Mouse (Mus musculus): ENCODE data around the gene Ptprj. TPM values are rescaled to one million over a fixed set of nuclear protein-coding genes. Genes with fewer than 3 reads are reported as not detected.
"Not testable (repeated sequence)": the region's sequence is repeated elsewhere in the genome, so short reads cannot be mapped to it uniquely, and the experiment has no call there.

The Ptprj gene
- polyA plus RNA-seq, 1 experiment from 2014 or later, result 5.8 TPM

DNA sequence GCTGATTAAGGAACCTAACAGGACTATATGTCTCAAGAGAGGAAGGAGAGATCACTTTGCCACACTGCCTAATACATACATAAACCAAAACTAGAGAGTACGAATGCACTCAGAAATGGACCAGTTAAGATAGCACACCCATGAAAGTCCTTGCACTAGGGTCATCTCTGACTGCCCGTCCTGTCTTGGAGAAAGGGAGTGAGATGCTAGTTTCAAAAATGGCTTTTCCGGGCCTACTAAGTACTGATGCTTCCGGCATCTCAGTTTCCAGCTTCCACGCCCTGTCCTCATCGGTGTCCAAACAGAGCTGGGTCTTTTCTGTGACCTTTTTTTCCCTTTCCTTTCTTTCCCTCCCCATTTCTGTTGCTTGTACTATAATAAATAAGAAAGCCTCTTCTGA is 4.0 kb downstream of the Ptprj start:
- H3K4me3 ChIP-seq (replicated peaks), result no peak overlapping the region
- peaks cover 42% of the 10 kb centered on the region for H3K4me1 ChIP-seq
- no peaks in the 10 kb centered on the region for H3K9me3 ChIP-seq (replicated peaks)
- ATAC-seq (ENCODE audit: low FRiP score), result no peak
- H3K27me3 ChIP-seq (replicated peaks), result no peaks in the 10 kb centered on the region
- no peak overlapping the region for H3K27ac ChIP-seq (replicated peaks)
- H3K9ac ChIP-seq (replicated peaks), result no peak overlapping the region
- WGBS, result 87% methylated on average over 6 of the region's 6 CpGs
- no peak overlapping the region for H3K4me2 ChIP-seq
- no peaks in the 10 kb centered on the region for H3K36me3 ChIP-seq

GRCm38 (mm10) chr2:90575713-90576112 is 4.7 kb downstream of the Ptprj start:
- 78% methylated on average over 5 of the region's 5 CpGs for WGBS
- Histone ChIP-seq H3K4me3 (replicated peaks) (no peak overlapping the region), H3K36me3 (no peaks in the 10 kb centered on the region), H3K4me1 (peaks cover 35% of the 10 kb centered on the region), H3K9ac (replicated peaks) (no peak overlapping the region), H3K9me3 (replicated peaks) (no peaks in the 10 kb centered on the region), H3K27ac (replicated peaks) (no peak overlapping the region), H3K27me3 (replicated peaks) (no peaks in the 10 kb centered on the region), H3K4me2 (no peak overlapping the region)
- ATAC-seq (ENCODE audit: low FRiP score), result no peak

GRCm38 (mm10) chr2:90575116-90575515 is 5.3 kb downstream of the Ptprj start:
- ATAC-seq (ENCODE audit: low FRiP score), result no peak
- no peaks in the 10 kb centered on the region for H3K36me3 ChIP-seq
- no peak overlapping the region for H3K27ac ChIP-seq (replicated peaks)
- no peaks in the 10 kb centered on the region for H3K9me3 ChIP-seq (replicated peaks)
- H3K9ac ChIP-seq (replicated peaks), result no peak overlapping the region
- H3K4me1 ChIP-seq, result peaks cover 35% of the 10 kb centered on the region
- 83% methylated on average over 3 of the region's 3 CpGs for WGBS
- H3K4me3 ChIP-seq (replicated peaks), result no peak overlapping the region
- H3K27me3 ChIP-seq (replicated peaks), result no peaks in the 10 kb centered on the region
- no peak overlapping the region for H3K4me2 ChIP-seq

DNA sequence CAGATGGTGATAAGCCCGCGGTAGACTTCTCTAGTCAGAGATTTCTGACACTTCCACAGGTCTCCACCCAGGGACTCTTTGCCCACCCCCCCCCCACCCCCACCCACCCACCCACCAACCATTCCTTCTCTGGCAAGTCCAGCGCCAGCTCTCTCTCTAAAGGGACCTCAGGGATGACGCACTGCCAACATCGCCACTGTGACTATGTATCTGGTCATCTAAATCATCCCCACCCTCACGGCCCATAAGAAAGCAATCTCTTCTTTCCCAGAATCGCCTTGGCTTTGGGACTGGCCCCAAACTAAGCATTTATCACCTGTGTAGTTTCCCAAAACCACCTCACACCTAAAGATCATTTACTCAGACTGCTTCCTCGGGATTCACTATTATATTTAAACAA is 5.9 kb downstream of the Ptprj start:
- H3K4me1 ChIP-seq, result peaks cover 35% of the 10 kb centered on the region
- H3K36me3 ChIP-seq, result no peaks in the 10 kb centered on the region
- WGBS, result 59% methylated on average over 8 of the region's 8 CpGs

GRCm38 (mm10) chr2:90573640-90574526 is 6.6 kb downstream of the Ptprj start:
- Histone ChIP-seq H3K4me2 (peak overlapping the region; percentile 24), H3K27ac (replicated peaks) (no peak overlapping the region), H3K4me3 (replicated peaks) (no peak overlapping the region), H3K27me3 (replicated peaks) (no peaks in the 10 kb centered on the region), H3K4me1 (peaks cover 32% of the 10 kb centered on the region), H3K36me3 (no peaks in the 10 kb centered on the region), H3K9me3 (replicated peaks) (no peaks in the 10 kb centered on the region), H3K9ac (replicated peaks) (no peak overlapping the region)
- WGBS, result 65% methylated on average over 17 of the region's 17 CpGs
- ATAC-seq (ENCODE audit: low FRiP score), result no peak

More for the DNA sequence above, 5.9 kb downstream of the Ptprj start:
- no peak for ATAC-seq (ENCODE audit: low FRiP score)
- H3K4me3 ChIP-seq (replicated peaks), result no peak overlapping the region
- no peaks in the 10 kb centered on the region for H3K27me3 ChIP-seq (replicated peaks)
- no peaks in the 10 kb centered on the region for H3K9me3 ChIP-seq (replicated peaks)
- H3K4me2 ChIP-seq, result peak overlapping the region; percentile 24; the same call in 1 of the 2 replicates
- H3K9ac ChIP-seq (replicated peaks), result no peak overlapping the region
- H3K27ac ChIP-seq (replicated peaks), result no peak overlapping the region

- Histone ChIP-seq H3K4me2 (no peak overlapping the region), H3K4me3 (replicated peaks) (no peak overlapping the region), H3K4me1 (peaks cover 22% of the 10 kb centered on the region), H3K27ac (replicated peaks) (no peak overlapping the region), H3K9me3 (replicated peaks) (no peaks in the 10 kb centered on the region), H3K27me3 (replicated peaks) (no peaks in the 10 kb centered on the region), H3K36me3 (no peaks in the 10 kb centered on the region), H3K9ac (replicated peaks) (no peak overlapping the region)
- 55% methylated on average over 5 of the region's 5 CpGs for WGBS
- ATAC-seq (ENCODE audit: low FRiP score), result no peak
Measured at GRCm38 (mm10) chr2:90572126-90572525, 8.3 kb downstream of the Ptprj start.

GRCm38 (mm10) chr2:90571399-90571798 is 9.0 kb downstream of the Ptprj start:
- H3K9ac ChIP-seq (replicated peaks); H3K4me2 ChIP-seq; H3K9me3 ChIP-seq (replicated peaks); H3K27me3 ChIP-seq (replicated peaks); H3K4me3 ChIP-seq (replicated peaks); H3K27ac ChIP-seq (replicated peaks); ATAC-seq (ENCODE audit: low FRiP score); H3K36me3 ChIP-seq: not testable (repeated sequence)
- WGBS, result 86% methylated on average over 6 of the region's 6 CpGs
- H3K4me1 ChIP-seq, result peaks cover 25% of the 10 kb centered on the region

DNA sequence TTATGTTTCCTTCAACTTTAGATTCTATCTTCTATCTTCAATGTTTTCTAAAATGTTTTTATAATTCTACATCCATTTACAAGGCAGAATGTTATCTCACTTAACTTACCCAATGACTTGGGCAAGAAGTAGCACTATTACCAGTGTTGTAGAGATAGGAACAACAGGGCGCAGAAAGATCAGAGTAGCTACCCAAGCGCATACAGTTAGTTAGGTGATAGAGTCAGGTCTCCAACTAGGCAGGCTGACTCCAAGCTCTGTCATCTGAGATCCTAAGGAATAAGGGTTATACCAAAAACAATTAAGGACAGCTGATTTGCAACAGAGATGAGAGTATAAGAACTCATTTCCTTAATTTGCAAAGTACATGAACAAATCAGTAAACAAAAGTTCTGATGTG is 9.6 kb downstream of the Ptprj start:
- H3K27ac ChIP-seq (replicated peaks), result no peak overlapping the region
- H3K27me3 ChIP-seq (replicated peaks), result no peaks in the 10 kb centered on the region
- no peaks in the 10 kb centered on the region for H3K9me3 ChIP-seq (replicated peaks)
- no peak overlapping the region for H3K9ac ChIP-seq (replicated peaks)
- peaks cover 27% of the 10 kb centered on the region for H3K4me1 ChIP-seq
- H3K4me3 ChIP-seq (replicated peaks), result no peak overlapping the region
- WGBS, result 100% methylated on average over 2 of the region's 2 CpGs
- H3K36me3 ChIP-seq, result no peaks in the 10 kb centered on the region
- no peak overlapping the region for H3K4me2 ChIP-seq
- ATAC-seq (ENCODE audit: low FRiP score), result no peak

DNA sequence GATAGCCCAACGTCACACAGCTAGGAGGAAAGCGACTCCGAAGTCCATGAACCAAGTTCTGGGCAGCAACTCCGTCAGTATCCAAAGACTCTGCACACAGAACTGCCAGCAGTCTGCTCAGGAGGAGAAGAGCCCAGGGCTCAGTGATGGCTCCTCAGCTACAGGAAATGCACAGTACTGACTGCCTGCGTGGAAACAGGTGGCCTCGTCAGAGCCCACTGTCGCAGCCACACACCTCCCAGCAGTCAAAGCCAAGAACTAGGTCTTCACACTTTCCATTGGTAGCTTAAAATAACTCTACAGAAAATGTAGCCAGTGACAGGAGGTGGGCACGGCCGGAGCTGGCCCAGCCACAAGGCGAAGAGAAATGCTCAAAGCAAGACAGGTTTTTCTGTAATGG is 10.2 kb downstream of the Ptprj start:
- Histone ChIP-seq H3K4me1 (peaks cover 28% of the 10 kb centered on the region), H3K4me3 (replicated peaks) (no peak overlapping the region), H3K9ac (replicated peaks) (no peak overlapping the region), H3K9me3 (replicated peaks) (no peaks in the 10 kb centered on the region), H3K4me2 (no peak overlapping the region), H3K27me3 (replicated peaks) (no peaks in the 10 kb centered on the region), H3K27ac (replicated peaks) (no peak overlapping the region), H3K36me3 (no peaks in the 10 kb centered on the region)
- ATAC-seq (ENCODE audit: low FRiP score), result no peak
- WGBS, result 92% methylated on average over 10 of the region's 10 CpGs

DNA sequence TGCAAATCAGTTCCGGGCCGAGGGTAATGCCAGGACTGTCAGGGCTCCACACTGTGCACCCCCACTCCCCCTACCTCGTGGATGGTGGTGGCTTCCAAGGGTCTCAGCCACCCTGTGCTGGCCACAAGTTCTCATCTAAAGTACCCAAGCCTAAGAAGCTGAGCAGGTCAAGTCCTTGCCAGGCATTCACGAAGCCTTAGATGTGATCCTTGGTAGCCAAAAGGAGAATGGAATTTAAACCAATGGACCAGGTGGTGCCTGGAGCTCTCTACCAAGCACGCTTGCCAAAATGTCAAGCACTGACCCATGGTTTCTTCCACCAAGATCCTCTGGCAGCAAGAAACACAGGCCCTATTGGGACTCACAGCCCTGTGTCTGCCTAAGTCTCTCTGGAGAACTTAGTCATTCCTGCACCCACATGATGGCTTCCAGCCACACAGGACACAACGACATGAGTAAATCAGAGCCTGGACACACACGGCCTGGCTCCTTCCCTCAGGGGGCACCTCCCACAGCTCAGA is 11.4 kb downstream of the Ptprj start:
- Histone ChIP-seq H3K4me2 (no peak overlapping the region), H3K27me3 (replicated peaks) (no peaks in the 10 kb centered on the region), H3K9me3 (replicated peaks) (no peaks in the 10 kb centered on the region), H3K4me3 (replicated peaks) (no peak overlapping the region), H3K27ac (replicated peaks) (no peak overlapping the region), H3K4me1 (peaks cover 18% of the 10 kb centered on the region), H3K36me3 (no peaks in the 10 kb centered on the region), H3K9ac (replicated peaks) (no peak overlapping the region)
- 89% methylated on average over 7 of the region's 7 CpGs for WGBS
- no peak for ATAC-seq (ENCODE audit: low FRiP score)

- no peak overlapping the region for H3K4me2 ChIP-seq
- H3K9me3 ChIP-seq (replicated peaks), result no peaks in the 10 kb centered on the region
- no peaks in the 10 kb centered on the region for H3K27me3 ChIP-seq (replicated peaks)
- WGBS, result 88% methylated on average over 7 of the region's 7 CpGs
- H3K9ac ChIP-seq (replicated peaks), result no peak overlapping the region
- ATAC-seq (ENCODE audit: low FRiP score), result no peak
- H3K27ac ChIP-seq (replicated peaks), result no peak overlapping the region
- no peak overlapping the region for H3K4me3 ChIP-seq (replicated peaks)
- H3K36me3 ChIP-seq, result no peaks in the 10 kb centered on the region
- H3K4me1 ChIP-seq, result peaks cover 12% of the 10 kb centered on the region; the same call in 1 of the 2 replicates
Measured at GRCm38 (mm10) chr2:90568091-90568490, 12.4 kb downstream of the Ptprj start.

DNA sequence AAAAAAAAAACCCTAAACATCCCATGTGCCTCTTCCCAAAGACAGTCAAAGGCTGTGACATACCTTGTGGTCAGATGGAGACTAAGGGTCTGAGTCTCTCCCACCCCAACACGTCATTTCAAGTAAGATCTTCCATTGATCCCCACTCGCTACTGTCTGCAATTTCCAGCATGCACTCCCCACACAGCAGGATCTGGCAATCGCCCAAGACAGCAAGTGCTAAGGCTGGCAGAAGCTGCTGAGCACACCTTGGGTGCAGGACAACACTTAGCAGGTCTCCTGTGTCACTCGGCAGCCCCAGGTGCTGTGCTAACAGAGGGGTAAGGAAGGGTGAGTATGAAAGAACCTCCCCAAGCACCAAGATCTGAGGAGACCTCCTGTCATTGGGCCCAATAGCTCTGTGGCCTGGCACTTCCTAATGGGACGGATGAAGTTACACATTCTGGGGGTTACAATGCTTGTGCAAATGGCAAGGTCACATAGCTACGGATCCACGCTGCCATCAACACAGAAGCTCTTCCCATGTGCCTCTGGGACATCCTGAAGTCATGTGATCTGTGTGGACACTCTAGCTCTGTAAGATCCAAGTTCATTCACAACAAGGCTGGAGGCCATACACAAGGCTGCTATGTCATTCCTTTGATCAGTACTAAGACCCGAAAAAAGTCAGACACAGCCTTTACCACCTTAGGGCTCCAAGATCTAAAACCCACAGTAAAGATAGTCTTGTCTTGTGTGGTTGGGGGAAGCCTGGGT is 13.5 kb downstream of the Ptprj start:
- peaks cover 18% of the 10 kb centered on the region for H3K4me1 ChIP-seq
- H3K4me2 ChIP-seq, result no peak overlapping the region
- no peak overlapping the region for H3K9ac ChIP-seq (replicated peaks)
- H3K27ac ChIP-seq (replicated peaks), result no peak overlapping the region
- 69% methylated on average over 8 of the region's 8 CpGs for WGBS
- no peaks in the 10 kb centered on the region for H3K9me3 ChIP-seq (replicated peaks)
- no peak for ATAC-seq (ENCODE audit: low FRiP score)
- no peaks in the 10 kb centered on the region for H3K36me3 ChIP-seq
- H3K27me3 ChIP-seq (replicated peaks), result no peaks in the 10 kb centered on the region
- no peak overlapping the region for H3K4me3 ChIP-seq (replicated peaks)
